Mouse (Mus musculus) neural tube, embryonic 11.5 days (tissue): ENCODE data around the gene Dok3. TPM values are rescaled to one million over a fixed set of nuclear protein-coding genes. Genes with fewer than 3 reads are reported as not detected.

ENCODE experiments used
- ATAC-seq: fragments of 200-750 bp; cut with Nextera tagmentation; 2 replicates; pipeline ENCODE4 v1.8.0; 2017; ENCODE audit warnings: moderate number of reproducible peaks, mild to moderate bottlenecking, moderate TSS enrichment, moderate library complexity; ENCODE audit not compliant: insufficient read depth, low FRiP score, low TSS enrichment
- DNase-seq: peaks from one replicate; pipeline ENCODE4 v3.0.0-alpha.2; 2015; ENCODE audit warnings: low spot score
- H3K27ac ChIP-seq: fragments of 300-500 bp; sonication (generic); 2 replicates; pipeline ENCODE4 v1.5.1; 2014; ENCODE audit warnings: low read depth, mild to moderate bottlenecking, low read length
- H3K27me3 ChIP-seq: fragments of 300-500 bp; sonication (generic); 2 replicates; pipeline ENCODE4 v1.6.1; 2014; ENCODE audit warnings: mild to moderate bottlenecking, low read length, mixed read lengths; ENCODE audit not compliant: control insufficient read depth, insufficient read depth
- H3K36me3 ChIP-seq: fragments of 300-500 bp; sonication (generic); 2 replicates; pipeline ENCODE4 v1.6.1; 2014; ENCODE audit warnings: mild to moderate bottlenecking, low read length, moderate library complexity, mixed read lengths; ENCODE audit not compliant: control insufficient read depth, insufficient read depth
- H3K4me1 ChIP-seq: fragments of 300-500 bp; sonication (generic); 2 replicates; pipeline ENCODE4 v1.6.1; 2014; ENCODE audit warnings: low read length, mixed read lengths; ENCODE audit not compliant: control insufficient read depth, insufficient read depth
- H3K4me2 ChIP-seq: fragments of 300-500 bp; sonication (generic); 2 replicates; pipeline ENCODE4 v1.6.1; 2014; ENCODE audit warnings: low read depth, mild to moderate bottlenecking, moderate library complexity
- H3K4me3 ChIP-seq: fragments of 300-500 bp; sonication (generic); 2 replicates; pipeline ENCODE4 v1.5.1; 2014; ENCODE audit warnings: low read depth, low read length
- H3K9ac ChIP-seq: fragments of 300-500 bp; sonication (generic); 2 replicates; pipeline ENCODE4 v1.6.1; 2014; ENCODE audit warnings: mild to moderate bottlenecking, low read length
- H3K9me3 ChIP-seq: fragments of 300-500 bp; sonication (generic); 2 replicates; pipeline ENCODE4 v1.6.1; 2016; ENCODE audit warnings: low read length; ENCODE audit not compliant: control insufficient read depth
- whole genome bisulfite sequencing: fragments of 180-500 bp; shearing (Covaris S2); extraction: QIAGEN DNeasy Blood & Tissue Kit; methylation state at CpG from one replicate; pipeline ENCODE4 v1.1.7; 2014; 5-methylcytosine and 5-hydroxymethylcytosine counted together
- polyA plus RNA-seq: library from polyadenylated mRNA; unstranded; fragments of >200 nt; fragmentation: Nextera tagmentation; extraction: Ambion mirVana; gene quantifications from 2 replicates; pipeline ENCODE4 v1.2.1, GENCODE M21; 2014

Gene Dok3
- polyA plus RNA-seq, 1 experiment from 2014 or later = 2.6 TPM

- no peak for DNase-seq
- Histone ChIP-seq H3K4me2 (no peak overlapping the region), H3K27ac (no peak overlapping the region), H3K9ac (no peak overlapping the region), H3K4me3 (no peak overlapping the region), H3K4me1 (no peaks in the 10 kb centered on the region), H3K36me3 (peaks cover 19% of the 10 kb centered on the region), H3K9me3 (no peaks in the 10 kb centered on the region), H3K27me3 (no peaks in the 10 kb centered on the region)
- WGBS = 91% methylated on average over 5 of the region's 5 CpGs
- no peak for ATAC-seq
Observed at GRCm38 (mm10) chr13:55548426-55548825, 19.3 kb upstream of the Dok3 start.

- WGBS = 85% methylated on average over 2 of the region's 2 CpGs
- peaks cover 19% of the 10 kb centered on the region for H3K36me3 ChIP-seq
Observed at GRCm38 (mm10) chr13:55547916-55548315, 18.8 kb upstream of the Dok3 start.

DNA sequence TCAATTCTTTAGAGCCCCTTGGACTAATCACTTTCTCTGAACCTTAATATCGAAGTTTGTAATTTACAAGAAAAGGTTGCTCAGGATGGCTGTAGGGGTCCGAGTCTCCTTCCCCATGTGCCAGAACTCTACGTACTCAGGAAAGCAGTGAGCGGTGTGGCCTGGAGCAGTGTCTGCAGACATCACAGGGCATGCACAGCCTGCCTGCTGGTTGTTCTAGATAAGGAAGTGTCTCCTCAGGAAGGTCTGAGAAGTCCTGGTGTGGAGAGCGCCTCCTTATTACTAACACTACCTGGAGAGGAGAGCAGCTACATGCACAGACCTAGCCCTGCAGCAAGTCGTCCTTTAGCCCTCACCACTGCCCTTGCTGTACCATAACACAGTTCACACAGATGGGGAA, 15.7 kb upstream of the Dok3 start:
- no peak overlapping the region for H3K4me3 ChIP-seq
- 93% methylated on average over 6 of the region's 6 CpGs for WGBS
- no peak overlapping the region for H3K4me2 ChIP-seq
- no peak overlapping the region for H3K9ac ChIP-seq
- no peaks in the 10 kb centered on the region for H3K9me3 ChIP-seq
- no peak overlapping the region for H3K27ac ChIP-seq
- H3K4me1 ChIP-seq = no peaks in the 10 kb centered on the region
- H3K36me3 ChIP-seq = peaks cover 33% of the 10 kb centered on the region
- ATAC-seq (no peak), DNase-seq (no peak)
- H3K27me3 ChIP-seq = no peaks in the 10 kb centered on the region

More at GRCm38 (mm10) chr13:55547916-55548315, 18.8 kb upstream of the Dok3 start:
- DNase-seq (no peak), ATAC-seq (no peak)
- Histone ChIP-seq H3K4me1 (no peaks in the 10 kb centered on the region), H3K4me3 (no peak overlapping the region), H3K27ac (no peak overlapping the region), H3K9ac (no peak overlapping the region), H3K9me3 (no peaks in the 10 kb centered on the region), H3K4me2 (no peak overlapping the region), H3K27me3 (no peaks in the 10 kb centered on the region)

GRCm38 (mm10) chr13:55543447-55543846, 14.4 kb upstream of the Dok3 start:
- no peaks in the 10 kb centered on the region for H3K9me3 ChIP-seq
- H3K36me3 ChIP-seq = peaks cover 31% of the 10 kb centered on the region
- no peaks in the 10 kb centered on the region for H3K27me3 ChIP-seq
- DNase-seq (no peak), ATAC-seq (no peak)
- no peak overlapping the region for H3K4me2 ChIP-seq
- 91% methylated on average over 8 of the region's 8 CpGs for WGBS
- H3K9ac ChIP-seq = no peak overlapping the region
- H3K4me3 ChIP-seq = no peak overlapping the region
- no peaks in the 10 kb centered on the region for H3K4me1 ChIP-seq
- no peak overlapping the region for H3K27ac ChIP-seq

DNA sequence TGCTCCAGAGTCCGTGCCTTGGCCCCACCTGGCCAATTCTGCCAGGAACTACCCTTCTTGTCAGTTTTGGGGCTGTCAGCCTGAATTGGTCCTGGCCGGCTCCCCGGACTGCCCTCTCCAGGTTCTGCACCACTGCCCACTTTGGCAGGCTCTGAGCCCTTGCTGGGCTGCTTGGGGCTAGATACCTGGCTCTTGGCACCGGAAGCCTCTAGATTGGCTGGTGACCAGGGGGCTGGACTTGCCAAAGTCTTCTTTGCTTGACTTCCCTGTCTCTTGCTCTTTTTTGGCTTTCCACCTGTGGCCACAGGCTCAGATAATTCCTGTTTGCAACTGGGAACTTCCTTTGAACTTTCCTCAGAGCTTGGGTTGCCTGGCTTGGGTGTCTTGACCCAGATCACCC, 13.8 kb upstream of the Dok3 start:
- Histone ChIP-seq H3K9me3 (no peaks in the 10 kb centered on the region), H3K27ac (no peak overlapping the region), H3K36me3 (peaks cover 31% of the 10 kb centered on the region), H3K9ac (no peak overlapping the region), H3K4me3 (no peak overlapping the region), H3K4me1 (no peaks in the 10 kb centered on the region), H3K4me2 (no peak overlapping the region), H3K27me3 (no peaks in the 10 kb centered on the region)
- WGBS = 96% methylated on average over 4 of the region's 4 CpGs
- no peak for ATAC-seq
- no peak for DNase-seq

DNA sequence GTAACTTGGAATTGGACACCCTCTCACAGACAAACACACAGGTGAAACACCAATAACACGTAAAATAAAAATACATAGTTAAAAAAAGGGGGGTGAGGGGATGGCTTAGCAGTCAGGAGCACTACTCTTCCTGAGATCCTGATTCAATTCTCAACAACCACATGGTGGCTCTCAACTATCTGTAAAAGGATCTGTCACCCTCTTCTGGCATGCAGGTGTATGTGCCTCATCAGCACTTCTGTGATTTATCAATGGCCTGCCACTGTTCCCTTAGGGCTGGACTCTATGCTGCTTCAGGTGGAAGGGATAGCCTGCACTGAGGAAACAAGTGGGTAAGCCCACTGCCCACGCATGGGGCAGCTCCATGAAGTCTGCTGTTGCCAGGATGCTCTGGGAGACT, 11.8 kb upstream of the Dok3 start:
- Histone ChIP-seq H3K9me3 (no peaks in the 10 kb centered on the region), H3K4me3 (no peak overlapping the region), H3K27me3 (no peaks in the 10 kb centered on the region), H3K4me1 (no peaks in the 10 kb centered on the region), H3K9ac (no peak overlapping the region), H3K27ac (no peak overlapping the region), H3K36me3 (peaks cover 26% of the 10 kb centered on the region), H3K4me2 (no peak overlapping the region)
- WGBS = 94% methylated on average over 2 of the region's 2 CpGs
- ATAC-seq (no peak), DNase-seq (no peak)

- H3K4me3 ChIP-seq = peak within 1 kb of the TSS; percentile 89
- ATAC-seq (peak; percentile 96), DNase-seq (peak; percentile 97)
- no peaks in the 10 kb centered on the region for H3K9me3 ChIP-seq
- no peak within 1 kb of the TSS for H3K27ac ChIP-seq
- peaks cover 25% of the 10 kb centered on the region for H3K36me3 ChIP-seq
- H3K4me1 ChIP-seq = peaks cover 4% of the 10 kb centered on the region; the same call in 1 of the 2 replicates
- peak within 1 kb of the TSS; percentile 87 for H3K4me2 ChIP-seq
- H3K9ac ChIP-seq = peak within 1 kb of the TSS; percentile 70
- WGBS = under 1% methylated on average over 65 of the region's 70 CpGs
- H3K27me3 ChIP-seq = no peaks in the 10 kb centered on the region
Observed at GRCm38 (mm10) chr13:55536194-55537175, 7.4 kb upstream of the Dok3 start, which contains the start of gene Ddx41. Gene Ddx41, minus strand, starts transcription at chr13:55536658.

GRCm38 (mm10) chr13:55535796-55536193, 6.7 kb upstream of the Dok3 start:
- H3K36me3 ChIP-seq = peaks cover 22% of the 10 kb centered on the region
- ATAC-seq = 0 out of 2 replicates have a peak, but pooled peaks have one; percentile 13
- 20% methylated on average over 17 of the region's 17 CpGs for WGBS
- H3K27ac ChIP-seq = no peak overlapping the region
- peak overlapping the region; percentile 87 for H3K4me2 ChIP-seq
- no peak for DNase-seq
- H3K4me3 ChIP-seq = peak overlapping the region; percentile 89
- H3K9ac ChIP-seq = peak overlapping the region; percentile 70
- H3K9me3 ChIP-seq = no peaks in the 10 kb centered on the region
- H3K27me3 ChIP-seq = no peaks in the 10 kb centered on the region
- peaks cover 4% of the 10 kb centered on the region; the same call in 1 of the 2 replicates for H3K4me1 ChIP-seq

DNA sequence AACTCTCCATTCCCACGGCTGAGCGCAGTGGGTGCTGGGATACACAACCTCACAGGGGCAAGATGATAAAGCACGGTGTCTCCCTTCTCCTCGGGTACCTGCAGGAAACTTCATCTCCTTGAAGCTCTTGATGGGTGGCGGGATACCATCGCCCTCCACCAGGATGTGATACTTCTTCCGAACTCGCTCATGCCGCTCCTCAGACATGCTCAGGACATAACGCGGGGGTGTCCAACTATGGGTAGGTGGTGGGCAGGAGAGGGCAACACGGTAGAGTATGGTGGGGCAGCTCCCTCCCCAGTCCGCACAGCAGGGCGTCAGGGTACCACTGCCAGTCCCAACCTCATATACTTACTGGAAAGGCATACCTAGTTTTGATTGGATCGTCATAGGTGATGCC, 6.1 kb upstream of the Dok3 start:
- no peak overlapping the region for H3K9ac ChIP-seq
- H3K9me3 ChIP-seq = no peaks in the 10 kb centered on the region
- peak overlapping the region; percentile 87 for H3K4me2 ChIP-seq
- no peak overlapping the region for H3K27ac ChIP-seq
- no peak for DNase-seq
- H3K4me3 ChIP-seq = peak overlapping the region; percentile 89
- peaks cover 17% of the 10 kb centered on the region for H3K36me3 ChIP-seq
- 96% methylated on average over 15 of the region's 15 CpGs for WGBS
- H3K4me1 ChIP-seq = peaks cover 4% of the 10 kb centered on the region; the same call in 1 of the 2 replicates
- no peaks in the 10 kb centered on the region for H3K27me3 ChIP-seq
- ATAC-seq = no peak
